Mouse (Mus musculus) layer of hippocampus, adult 11-12 months (tissue): ENCODE results near the gene Dlgap5.

Experiments
- DNase-seq: peaks from one replicate; pipeline ENCODE4 v3.0.0; 2022; ENCODE audit warnings: low spot score

Gene Dlgap5

DNA sequence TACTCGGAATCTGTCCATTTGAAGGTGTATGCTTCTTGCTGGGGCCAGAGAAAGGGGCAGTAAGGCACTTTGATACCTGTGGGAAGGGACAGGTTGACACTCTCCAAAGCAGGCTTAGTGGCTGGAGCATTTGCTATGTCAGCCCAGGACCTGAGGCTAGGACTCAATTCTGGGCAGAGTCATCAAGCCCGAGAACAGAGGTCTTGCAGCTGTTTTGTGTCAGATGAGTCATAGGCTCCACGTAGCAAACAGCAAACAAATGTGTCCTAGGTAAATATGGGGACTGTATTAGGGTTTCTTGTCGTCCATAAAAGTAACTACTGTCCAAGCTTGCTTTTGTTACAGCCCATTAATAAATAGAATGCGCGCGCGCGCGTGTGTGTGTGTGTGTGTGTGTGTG lies 65.9 kb downstream of the Dlgap5 start:
- DNase-seq: no peak

- DNase-seq: no peak
Observed at GRCm38 (mm10) chr14:47350974-47351373, 67.2 kb downstream of the Dlgap5 start.

DNA sequence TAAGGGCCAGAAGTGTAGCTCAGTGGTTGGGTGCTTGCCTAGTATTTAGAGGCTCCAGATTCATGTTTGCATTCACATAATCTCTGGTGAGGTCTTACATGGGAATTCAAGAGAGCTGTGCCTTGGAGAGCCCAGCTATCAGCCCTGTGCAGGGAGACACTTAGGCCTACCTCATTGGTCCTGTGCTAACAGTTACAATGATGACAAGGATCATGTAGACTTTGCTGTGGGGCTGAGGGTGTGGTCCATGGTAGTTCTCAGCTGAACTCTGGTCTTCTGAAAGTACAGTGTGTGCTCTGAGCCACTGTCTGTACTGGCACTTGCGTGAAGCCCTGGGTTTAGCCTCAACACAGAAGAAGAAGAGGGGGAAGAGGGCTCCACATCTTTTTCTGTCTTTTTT lies 71.5 kb downstream of the Dlgap5 start:
- DNase-seq: no peak

DNA sequence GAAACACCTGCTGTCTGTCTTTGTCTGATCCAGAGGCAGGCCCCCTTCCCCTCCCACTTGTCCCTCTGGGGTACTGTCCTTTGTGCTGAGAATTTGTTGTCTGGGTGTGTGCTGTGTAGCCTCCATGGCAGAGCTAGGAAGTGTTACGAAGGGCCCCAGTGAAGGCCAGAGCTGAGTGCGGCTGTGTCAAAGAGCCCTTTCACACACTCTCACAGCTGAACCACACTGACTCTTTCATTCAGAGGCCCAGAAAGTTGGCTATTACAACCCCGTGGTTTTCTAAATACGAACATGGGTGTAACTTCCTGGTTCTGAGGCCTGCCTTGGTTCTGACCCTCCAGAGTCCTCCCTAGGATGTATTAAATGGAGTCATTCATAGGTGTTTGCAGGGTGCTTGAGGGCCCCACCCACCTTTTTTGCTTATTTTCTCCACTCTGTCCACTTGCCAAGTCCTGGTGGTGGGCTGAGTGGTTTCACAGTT lies 76.4 kb downstream of the Dlgap5 start:
- peak; percentile 36 for DNase-seq

DNA sequence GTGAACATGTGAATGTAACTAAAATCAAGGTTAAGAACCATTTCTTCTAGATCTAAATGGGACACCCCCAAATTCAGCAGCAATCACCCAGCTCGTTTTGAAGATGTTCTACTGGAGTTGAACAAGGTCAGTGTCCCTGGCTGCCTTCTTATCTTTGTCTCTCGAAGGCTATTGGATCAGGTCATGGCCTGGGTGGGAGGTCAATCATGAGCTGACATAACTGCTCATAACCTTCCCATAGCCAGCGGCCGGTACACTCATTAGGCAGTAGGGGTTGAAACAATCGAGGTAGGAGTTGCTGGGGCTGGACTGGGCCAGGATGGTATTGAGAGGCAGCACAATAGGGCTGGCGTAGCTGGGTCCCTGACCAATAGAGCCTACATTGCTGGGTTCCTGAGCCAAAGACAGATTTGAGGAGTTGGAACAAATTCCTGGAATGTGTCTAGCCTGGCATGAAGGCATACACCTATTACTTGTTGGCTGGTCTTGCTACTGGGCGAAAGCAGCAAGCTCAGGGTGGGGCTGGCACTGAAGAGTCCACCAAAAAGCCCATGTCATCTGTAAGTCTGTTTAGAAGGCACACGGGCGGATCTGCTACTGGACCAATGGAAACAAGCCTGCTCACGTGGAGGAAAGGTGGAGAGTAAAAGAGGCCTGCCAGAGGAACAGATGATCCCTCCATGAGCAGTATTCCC lies 77.8 kb downstream of the Dlgap5 start:
- no peak for DNase-seq
